In genomic region chr6:37371341-37371740, GRCm38 (mm10) we compare ENCODE assay signal across 10 mouse cellular contexts.
A peak's percentile ranks its signal among the peaks of the same experiment; 100 is the strongest.
DNase-seq lines count a peak whose midpoint lies in the region; ATAC-seq and TF ChIP-seq lines count a peak whose summit lies in the region.
"Had no signal": no experiment of that assay in that cellular context is flagged by ENCODE, and none has a peak within 500 bp of the region (broad histone marks: within the 10 kb centered on the region; RNA-seq: fewer than 3 reads in every experiment).

No protein-coding gene starts in this region.

- no peaks in the 10 kb centered on the region for H3K27me3 ChIP-seq in spleen, adult 2 months (ENCODE audit: control insufficient read depth, insufficient read depth, low read length)
- no peaks in the 10 kb centered on the region for H3K27me3 ChIP-seq in liver, postnatal 0 days (ENCODE audit: insufficient read depth, low read length)
- H3K27me3 ChIP-seq: heart, embryonic 15.5 days; liver, embryonic 13.5 days had no signal

- no peak overlapping the region for H3K9ac ChIP-seq in liver, postnatal 0 days (replicated peaks)
- H3K9ac ChIP-seq: liver, embryonic 13.5 days had no signal

- H3K27ac ChIP-seq in spleen, adult 2 months (ENCODE audit: insufficient read depth, low read length), result no peak overlapping the region
- H3K27ac ChIP-seq in liver, postnatal 0 days (ENCODE audit: low read depth), result no peak overlapping the region
- H3K27ac ChIP-seq: liver, embryonic 13.5 days had no signal

- DNase-seq in adrenal gland, postnatal 14 days, result peak; percentile 51
- DNase-seq in adrenal gland, adult 18-20 months (ENCODE audit: low spot score in 2 of 2), result no peak
- peak; percentile 5 to 27 for DNase-seq in spleen, adult 2 months (ENCODE audit: low read depth in 1 of 2, low spot score in 2 of 2)
- no peak for DNase-seq in spleen, adult 12 weeks (ENCODE audit: low spot score)
- DNase-seq in liver, postnatal 0 days, result peak; percentile 41
- DNase-seq in thymus, postnatal 4 days, result peak; percentile 71
- no peak for DNase-seq in frontal cortex, adult 2 months (ENCODE audit: extremely low spot score in 1 of 2, low spot score in 1 of 2)
- no peak for DNase-seq in left cerebral cortex, postnatal 36 days (ENCODE audit: low spot score in 2 of 2)
- DNase-seq: liver, embryonic 13.5 days had no signal

- no peak for TF ChIP-seq POLR2A in spleen, adult 2 months (IDR thresholded peaks at IDR 0.05; ENCODE audit: low read depth, low read length)

- ATAC-seq in liver, postnatal 0 days, result no peak

- H3K36me3 ChIP-seq in spleen, adult 2 months (ENCODE audit: control insufficient read depth, insufficient read depth, low read length), result no peaks in the 10 kb centered on the region
- no peaks in the 10 kb centered on the region for H3K36me3 ChIP-seq in liver, postnatal 0 days (replicated peaks; ENCODE audit: insufficient read depth, low read length)
- H3K36me3 ChIP-seq: heart, embryonic 15.5 days had no signal

- no peaks in the 10 kb centered on the region for H3K4me1 ChIP-seq in spleen, adult 2 months (ENCODE audit: control insufficient read depth, insufficient read depth, insufficient read length)
- H3K4me1 ChIP-seq in liver, postnatal 0 days (ENCODE audit: insufficient read depth), result no peaks in the 10 kb centered on the region

- WGBS in spleen, adult 2 months, result 86% methylated on average over 7 of the region's 7 CpGs
- WGBS in liver, postnatal 0 days (ENCODE audit: insufficient replicate concordance), result 73% methylated on average over 7 of the region's 7 CpGs

- no peaks in the 10 kb centered on the region for H3K9me3 ChIP-seq in liver, postnatal 0 days (ENCODE audit: low read length)
- H3K9me3 ChIP-seq: heart, embryonic 15.5 days; liver, embryonic 13.5 days had no signal

- no peak for TF ChIP-seq EP300 in liver, postnatal 0 days (IDR thresholded peaks at IDR 0.05; ENCODE audit: low read depth)

- no peak overlapping the region for H3K4me3 ChIP-seq in spleen, adult 2 months (ENCODE audit: extremely low read depth, insufficient read depth, insufficient read length)
- no peak overlapping the region for H3K4me3 ChIP-seq in liver, postnatal 0 days (ENCODE audit: low read depth, low read length)
- H3K4me3 ChIP-seq: heart, embryonic 15.5 days; liver, embryonic 13.5 days had no signal

- intact Hi-C loops in left cerebral cortex, postnatal 36 days (cut with DNase I), result loop anchor here (5.0 kb wide), 1 partner anchor 76 kb away; no protein-coding TSS in a partner anchor

- H3K4me2 ChIP-seq in liver, postnatal 0 days (ENCODE audit: low read depth, low read length), result no peak overlapping the region
- H3K4me2 ChIP-seq: heart, embryonic 15.5 days; liver, embryonic 13.5 days had no signal

- no peak; the same call in 1 of the 2 replicates for TF ChIP-seq CTCF in spleen, adult 2 months (IDR thresholded peaks at IDR 0.05; ENCODE audit: extremely low read depth, insufficient read depth, insufficient read length, insufficient replicate concordance)
- peak; percentile 68 for TF ChIP-seq CTCF in liver, postnatal 0 days (IDR thresholded peaks at IDR 0.05; ENCODE audit: low read depth)

Comparison
In these comparisons a context has a peak if more than half of its experiments do, and no peak if none do; other contexts are left out.
1. DNase-seq: peak in adrenal gland, postnatal 14 days (single experiment), spleen, adult 2 months (2 of 2), liver, postnatal 0 days (single experiment) and thymus, postnatal 4 days (single experiment); none in adrenal gland, adult 18-20 months (0 of 2), spleen, adult 12 weeks (single experiment), frontal cortex, adult 2 months (0 of 2) and left cerebral cortex, postnatal 36 days (0 of 2).